Mouse (Mus musculus): ENCODE data around the gene Farp1. TPM values are rescaled to one million over a fixed set of nuclear protein-coding genes. Genes with fewer than 3 reads are reported as not detected.

The Farp1 gene
- polyA plus RNA-seq, 1 experiment from 2014 or later: 45.2 TPM

GRCm38 (mm10) chr14:121031396-121031795, 3.6 kb upstream of the Farp1 start:
- H3K27me3 ChIP-seq (ENCODE audit: control insufficient read depth, insufficient read depth, low read length): peaks cover 8% of the 10 kb centered on the region; the same call in 1 of the 2 replicates
- H3K36me3 ChIP-seq (replicated peaks; ENCODE audit: control insufficient read depth, insufficient read depth): no peaks in the 10 kb centered on the region
- H3K9me3 ChIP-seq (ENCODE audit: control insufficient read depth, low read length): no peaks in the 10 kb centered on the region
- 76% methylated on average over 2 of the region's 2 CpGs for WGBS
- no peak overlapping the region for H3K4me3 ChIP-seq (replicated peaks; ENCODE audit: low read length)
- no peak for ATAC-seq (ENCODE audit: low FRiP score)
- H3K4me2 ChIP-seq (replicated peaks): no peak overlapping the region
- DNase-seq (ENCODE audit: low spot score): no peak
- H3K4me1 ChIP-seq (replicated peaks; ENCODE audit: control insufficient read depth, insufficient read depth, low read length): peaks cover 9% of the 10 kb centered on the region; the same call in 1 of the 2 replicates
- H3K27ac ChIP-seq: no peak overlapping the region
- no peak overlapping the region for H3K9ac ChIP-seq

- peak overlapping the region; percentile 88; the same call in 1 of the 2 replicates for H3K27ac ChIP-seq
- no peaks in the 10 kb centered on the region for H3K36me3 ChIP-seq (replicated peaks; ENCODE audit: control insufficient read depth, insufficient read depth)
- H3K4me2 ChIP-seq (replicated peaks): peak overlapping the region; percentile 91
- DNase-seq (ENCODE audit: low spot score) (no peak), ATAC-seq (ENCODE audit: low FRiP score) (no peak)
- no peaks in the 10 kb centered on the region for H3K9me3 ChIP-seq (ENCODE audit: control insufficient read depth, low read length)
- peaks cover 30% of the 10 kb centered on the region for H3K4me1 ChIP-seq (replicated peaks; ENCODE audit: control insufficient read depth, insufficient read depth, low read length)
- WGBS: 17% methylated on average over 10 of the region's 10 CpGs
- peak overlapping the region; percentile 94 for H3K4me3 ChIP-seq (replicated peaks; ENCODE audit: low read length)
- peaks cover 8% of the 10 kb centered on the region; the same call in 1 of the 2 replicates for H3K27me3 ChIP-seq (ENCODE audit: control insufficient read depth, insufficient read depth, low read length)
- peak overlapping the region; percentile 97 for H3K9ac ChIP-seq
These were observed 475 bp upstream of the Farp1 start for GRCm38 (mm10) chr14:121034525-121034924.

- H3K4me3 ChIP-seq (replicated peaks; ENCODE audit: low read length): peak overlapping the region; percentile 94
- WGBS: 1% methylated on average over 65 of the region's 100 CpGs
- ATAC-seq (ENCODE audit: low FRiP score): peak; percentile 80
- H3K4me2 ChIP-seq (replicated peaks): peak overlapping the region; percentile 91
- peaks cover 30% of the 10 kb centered on the region for H3K4me1 ChIP-seq (replicated peaks; ENCODE audit: control insufficient read depth, insufficient read depth, low read length)
- peak overlapping the region; percentile 97 for H3K9ac ChIP-seq
- no peaks in the 10 kb centered on the region for H3K9me3 ChIP-seq (ENCODE audit: control insufficient read depth, low read length)
- peaks cover 8% of the 10 kb centered on the region; the same call in 1 of the 2 replicates for H3K27me3 ChIP-seq (ENCODE audit: control insufficient read depth, insufficient read depth, low read length)
- peak overlapping the region; percentile 88 for H3K27ac ChIP-seq
- DNase-seq (ENCODE audit: low spot score): peak; percentile 51
- no peaks in the 10 kb centered on the region for H3K36me3 ChIP-seq (replicated peaks; ENCODE audit: control insufficient read depth, insufficient read depth)
These were observed 868 bp downstream of the Farp1 start for GRCm38 (mm10) chr14:121035663-121036473.

- no peaks in the 10 kb centered on the region for H3K9me3 ChIP-seq (ENCODE audit: control insufficient read depth, low read length)
- H3K36me3 ChIP-seq (replicated peaks; ENCODE audit: control insufficient read depth, insufficient read depth): no peaks in the 10 kb centered on the region
- H3K4me2 ChIP-seq (replicated peaks): peak overlapping the region; percentile 91
- 1% methylated on average over 19 of the region's 19 CpGs for WGBS
- H3K27me3 ChIP-seq (ENCODE audit: control insufficient read depth, insufficient read depth, low read length): peaks cover 8% of the 10 kb centered on the region; the same call in 1 of the 2 replicates
- peaks cover 30% of the 10 kb centered on the region for H3K4me1 ChIP-seq (replicated peaks; ENCODE audit: control insufficient read depth, insufficient read depth, low read length)
- H3K9ac ChIP-seq: peak overlapping the region; percentile 97
- peak overlapping the region; percentile 88; the same call in 1 of the 2 replicates for H3K27ac ChIP-seq
- H3K4me3 ChIP-seq (replicated peaks; ENCODE audit: low read length): peak overlapping the region; percentile 94
- DNase-seq (ENCODE audit: low spot score) (peak; percentile 35), ATAC-seq (ENCODE audit: low FRiP score) (no peak)
These were observed 1.7 kb downstream of the Farp1 start for GRCm38 (mm10) chr14:121036612-121037221.

GRCm38 (mm10) chr14:121037276-121037675, 2.3 kb downstream of the Farp1 start:
- H3K9me3 ChIP-seq (ENCODE audit: control insufficient read depth, low read length): no peaks in the 10 kb centered on the region
- DNase-seq (ENCODE audit: low spot score): peak; percentile 32
- peak overlapping the region; percentile 94 for H3K4me3 ChIP-seq (replicated peaks; ENCODE audit: low read length)
- peak overlapping the region; percentile 91 for H3K4me2 ChIP-seq (replicated peaks)
- peaks cover 8% of the 10 kb centered on the region; the same call in 1 of the 2 replicates for H3K27me3 ChIP-seq (ENCODE audit: control insufficient read depth, insufficient read depth, low read length)
- peaks cover 30% of the 10 kb centered on the region for H3K4me1 ChIP-seq (replicated peaks; ENCODE audit: control insufficient read depth, insufficient read depth, low read length)
- WGBS: 34% methylated on average over 7 of the region's 7 CpGs
- H3K27ac ChIP-seq: peak overlapping the region; percentile 88; the same call in 1 of the 2 replicates
- no peaks in the 10 kb centered on the region for H3K36me3 ChIP-seq (replicated peaks; ENCODE audit: control insufficient read depth, insufficient read depth)
- peak overlapping the region; percentile 97 for H3K9ac ChIP-seq
- ATAC-seq (ENCODE audit: low FRiP score): no peak

- H3K4me1 ChIP-seq (replicated peaks; ENCODE audit: control insufficient read depth, insufficient read depth, low read length): peaks cover 30% of the 10 kb centered on the region
- 50% methylated on average over 5 of the region's 5 CpGs for WGBS
- no peak for DNase-seq (ENCODE audit: low spot score)
- H3K4me3 ChIP-seq (replicated peaks; ENCODE audit: low read length): no peak overlapping the region
- peaks cover 2% of the 10 kb centered on the region; the same call in 1 of the 2 replicates for H3K27me3 ChIP-seq (ENCODE audit: control insufficient read depth, insufficient read depth, low read length)
- H3K9ac ChIP-seq: no peak overlapping the region
- no peaks in the 10 kb centered on the region for H3K36me3 ChIP-seq (replicated peaks; ENCODE audit: control insufficient read depth, insufficient read depth)
- no peak for ATAC-seq (ENCODE audit: low FRiP score)
- H3K4me2 ChIP-seq (replicated peaks): peak overlapping the region; percentile 91; the same call in 1 of the 2 replicates
- no peak overlapping the region for H3K27ac ChIP-seq
- H3K9me3 ChIP-seq (ENCODE audit: control insufficient read depth, low read length): no peaks in the 10 kb centered on the region
These were observed 3.7 kb downstream of the Farp1 start for GRCm38 (mm10) chr14:121038676-121039075.

GRCm38 (mm10) chr14:121044145-121044544, 9.1 kb downstream of the Farp1 start:
- no peak overlapping the region for H3K9ac ChIP-seq
- H3K4me1 ChIP-seq (replicated peaks; ENCODE audit: control insufficient read depth, insufficient read depth, low read length): no peaks in the 10 kb centered on the region; the same call in 1 of the 2 replicates
- ATAC-seq (ENCODE audit: low FRiP score) (no peak), DNase-seq (ENCODE audit: low spot score) (no peak)
- whole genome bisulfite sequencing: 91% methylated on average over 3 of the region's 3 CpGs
- no peak overlapping the region for H3K4me3 ChIP-seq (replicated peaks; ENCODE audit: low read length)
- H3K4me2 ChIP-seq (replicated peaks): no peak overlapping the region
- H3K27ac ChIP-seq: no peak overlapping the region
- H3K9me3 ChIP-seq (ENCODE audit: control insufficient read depth, low read length): no peaks in the 10 kb centered on the region
- no peaks in the 10 kb centered on the region for H3K27me3 ChIP-seq (ENCODE audit: control insufficient read depth, insufficient read depth, low read length)
- H3K36me3 ChIP-seq (replicated peaks; ENCODE audit: control insufficient read depth, insufficient read depth): no peaks in the 10 kb centered on the region

- WGBS: 81% methylated on average over 9 of the region's 9 CpGs
- ATAC-seq (ENCODE audit: low FRiP score): no peak
These were observed 11.4 kb downstream of the Farp1 start for GRCm38 (mm10) chr14:121046313-121046961.

GRCm38 (mm10) chr14:121047780-121048179, 12.8 kb downstream of the Farp1 start:
- ATAC-seq (ENCODE audit: low FRiP score): no peak
- 89% methylated on average over 6 of the region's 6 CpGs for WGBS

More at GRCm38 (mm10) chr14:121046313-121046961, 11.4 kb downstream of the Farp1 start:
- H3K27ac ChIP-seq: no peak overlapping the region
- H3K27me3 ChIP-seq (ENCODE audit: control insufficient read depth, insufficient read depth, low read length): no peaks in the 10 kb centered on the region
- no peak for DNase-seq (ENCODE audit: low spot score)
- no peaks in the 10 kb centered on the region for H3K36me3 ChIP-seq (replicated peaks; ENCODE audit: control insufficient read depth, insufficient read depth)
- H3K9me3 ChIP-seq (ENCODE audit: control insufficient read depth, low read length): no peaks in the 10 kb centered on the region
- no peak overlapping the region for H3K4me2 ChIP-seq (replicated peaks)
- no peak overlapping the region for H3K9ac ChIP-seq
- H3K4me3 ChIP-seq (replicated peaks; ENCODE audit: low read length): no peak overlapping the region
- no peaks in the 10 kb centered on the region for H3K4me1 ChIP-seq (replicated peaks; ENCODE audit: control insufficient read depth, insufficient read depth, low read length)

More at GRCm38 (mm10) chr14:121047780-121048179, 12.8 kb downstream of the Farp1 start:
- Histone ChIP-seq H3K36me3 (replicated peaks; ENCODE audit: control insufficient read depth, insufficient read depth) (no peaks in the 10 kb centered on the region), H3K27ac (no peak overlapping the region), H3K27me3 (ENCODE audit: control insufficient read depth, insufficient read depth, low read length) (no peaks in the 10 kb centered on the region), H3K4me2 (replicated peaks) (no peak overlapping the region), H3K9me3 (ENCODE audit: control insufficient read depth, low read length) (no peaks in the 10 kb centered on the region), H3K4me3 (replicated peaks; ENCODE audit: low read length) (no peak overlapping the region), H3K9ac (no peak overlapping the region), H3K4me1 (replicated peaks; ENCODE audit: control insufficient read depth, insufficient read depth, low read length) (peaks cover 5% of the 10 kb centered on the region; the same call in 1 of the 2 replicates)
- DNase-seq (ENCODE audit: low spot score): no peak

All from hindbrain, embryonic 14.5 days (tissue).